Mouse (Mus musculus): ENCODE results near the gene Atp1b2.

GRCm38 (mm10) chr11:69581814-69582213 is 23.9 kb downstream of the Atp1b2 start:
- TF ChIP-seq TCF12 (IDR thresholded peaks at IDR 0.05; ENCODE audit: low read depth, low read length) (no peak), POLR2A (IDR thresholded peaks at IDR 0.05; ENCODE audit: control insufficient read depth in 1 of 2, insufficient read depth in 1 of 2, low read depth in 1 of 2, low read length in 2 of 2, poor library complexity in 1 of 2) (no peak), TBP (IDR thresholded peaks at IDR 0.05; ENCODE audit: low read depth, low read length) (no peak), CTCF (IDR thresholded peaks at IDR 0.05 in 2 of 3, conservative IDR thresholded peaks at IDR 0.05 in 1 of 3; ENCODE audit: control insufficient read depth in 1 of 3, insufficient read depth in 1 of 3, low read depth in 2 of 3, low read length in 3 of 3, poor library complexity in 1 of 3, severe bottlenecking in 1 of 3) (no peak), ZNF384 (IDR thresholded peaks at IDR 0.05; ENCODE audit: low read depth, low read length) (no peak), RAD21 (IDR thresholded peaks at IDR 0.05; ENCODE audit: low read depth, low read length) (no peak), EP300 (IDR thresholded peaks at IDR 0.05; ENCODE audit: low read depth in 1 of 2, low read length in 2 of 2) (no peak), USF1 (IDR thresholded peaks at IDR 0.05; ENCODE audit: low read depth, low read length) (no peak), GATA1 (IDR thresholded peaks at IDR 0.05; ENCODE audit: low read depth, low read length) (no peak), POLR2AphosphoS5 (IDR thresholded peaks at IDR 0.05; ENCODE audit: borderline replicate concordance, low read depth, low read length) (no peak), ZC3H11A (IDR thresholded peaks at IDR 0.05; ENCODE audit: low read depth, low read length) (no peak), BHLHE40 (IDR thresholded peaks at IDR 0.05; ENCODE audit: borderline replicate concordance, low read depth, low read length) (no peak), E2F4 (IDR thresholded peaks at IDR 0.05; ENCODE audit: borderline replicate concordance, low read depth, low read length) (no peak)
